Mouse (Mus musculus) liver, embryonic 14.5 days (tissue): ENCODE data around the gene Gpr132. TPM values are rescaled to one million over a fixed set of nuclear protein-coding genes. Genes with fewer than 3 reads are reported as not detected.

Source experiments
- ATAC-seq: fragments of 200-750 bp; cut with Nextera tagmentation; 2 replicates; pipeline ENCODE4 v1.8.0; 2017; ENCODE audit warnings: moderate number of reproducible peaks, mild to moderate bottlenecking, moderate library complexity; ENCODE audit not compliant: insufficient read depth
- DNase-seq, 3 experiments: peaks; one replicate each; pipeline ENCODE4 v3.0.0-alpha.2; 2012 to 2013; ENCODE audit warnings: low read depth in 3 of 3, low spot score in 3 of 3
- H3K27ac ChIP-seq: fragments of 300-500 bp; sonication (generic); 2 replicates; pipeline ENCODE4 v1.5.1; 2014; ENCODE audit warnings: moderate library complexity, mild to moderate bottlenecking, control low read depth, inconsistent platforms
- H3K27me3 ChIP-seq: fragments of 300-500 bp; sonication (generic); 2 replicates; pipeline ENCODE4 v1.6.1; 2014; ENCODE audit warnings: mild to moderate bottlenecking, low read length, moderate library complexity; ENCODE audit not compliant: control insufficient read depth, insufficient read depth
- H3K36me3 ChIP-seq: fragments of 300-500 bp; sonication (generic); replicated peaks from 2 replicates; pipeline ENCODE4 v1.6.1; 2014; ENCODE audit warnings: low read depth; ENCODE audit not compliant: control insufficient read depth, insufficient read depth
- H3K4me1 ChIP-seq, 2 experiments: fragments of 200-500 bp in 1 of 2; fragments of 300-500 bp in 1 of 2; sonication (generic) in 1 of 2; replicated peaks; 2 replicates each; pipeline ENCODE4 v1.6.1; 2012 to 2014; ENCODE audit warnings: antibody characterized with exemption in 1 of 2, inconsistent platforms in 1 of 2, low read length in 1 of 2; ENCODE audit not compliant: control insufficient read depth in 2 of 2, insufficient read depth in 2 of 2
- H3K4me2 ChIP-seq: fragments of 300-500 bp; sonication (generic); 2 replicates; pipeline ENCODE4 v1.6.1; 2014; ENCODE audit warnings: low read depth, mild to moderate bottlenecking, control low read depth, moderate library complexity
- H3K4me3 ChIP-seq, 2 experiments: fragments of 200-500 bp in 1 of 2; fragments of 300-500 bp in 1 of 2; sonication (generic) in 1 of 2; 2 replicates each; pipeline ENCODE4 v1.5.1; 2012 to 2014; ENCODE audit warnings: low read depth in 2 of 2, low read length in 2 of 2, mild to moderate bottlenecking in 2 of 2, control low read depth in 1 of 2, inconsistent platforms in 1 of 2, moderate library complexity in 1 of 2; ENCODE audit not compliant: insufficient read depth in 1 of 2
- H3K9ac ChIP-seq: fragments of 300-500 bp; sonication (generic); replicated peaks from 2 replicates; pipeline ENCODE4 v1.6.1; 2014; ENCODE audit warnings: mild to moderate bottlenecking, control low read depth, moderate library complexity
- H3K9me3 ChIP-seq: fragments of 300-500 bp; sonication (generic); 2 replicates; pipeline ENCODE4 v1.6.1; 2016; ENCODE audit warnings: low read length, mixed read lengths; ENCODE audit not compliant: control insufficient read depth
- CTCF ChIP-seq: IDR thresholded peaks from 2 replicates; pipeline ENCODE4 v1.5.1; 2016; ENCODE audit warnings: antibody characterized with exemption, low read depth, control low read depth
- EP300 ChIP-seq: IDR thresholded peaks from 2 replicates; pipeline ENCODE4 v1.6.1; 2016; ENCODE audit warnings: antibody characterized with exemption, low read depth
- WGBS: fragments of 180-500 bp; shearing (Covaris S2); extraction: QIAGEN DNeasy Blood & Tissue Kit; methylation state at CpG from one replicate; pipeline ENCODE4 v1.1.7; 2014; ENCODE audit not compliant: insufficient replicate concordance; 5-methylcytosine and 5-hydroxymethylcytosine counted together
- polyA plus RNA-seq, 2 experiments: library from polyadenylated mRNA; depleted of rRNA in 1 of 2; stranded (reverse) in 1 of 2; unstranded in 1 of 2; fragments of >200 nt; fragmentation: Nextera tagmentation in 1 of 2; extraction: Ambion mirVana in 1 of 2; gene quantifications; 2 replicates each; pipeline versions ENCODE4 v1.2.1 to v1.2.3; 2012 to 2014

The Gpr132 gene
- polyA plus RNA-seq, 2 experiments = 0.27 to 0.51 TPM

- no peak for ATAC-seq
- H3K9ac ChIP-seq = no peak overlapping the region
- H3K36me3 ChIP-seq = no peaks in the 10 kb centered on the region
- peaks cover 53% of the 10 kb centered on the region for H3K27me3 ChIP-seq
- TF ChIP-seq EP300 (no peak), CTCF (no peak)
- peaks cover 0 to 3% of the 10 kb centered on the region in 2 experiments; a peak in 2 of 4 replicates for H3K4me1 ChIP-seq
- no peaks in the 10 kb centered on the region for H3K9me3 ChIP-seq
- H3K27ac ChIP-seq = no peak overlapping the region
- 3% methylated on average over 37 of the region's 37 CpGs for WGBS
- no peak overlapping the region for H3K4me3 ChIP-seq
- peak overlapping the region; percentile 0 for H3K4me2 ChIP-seq
- no peak for DNase-seq
Measured at GRCm38 (mm10) chr12:112877607-112878020, 9.6 kb upstream of the Gpr132 start.

- Histone ChIP-seq H3K9me3 (no peaks in the 10 kb centered on the region), H3K4me2 (peak overlapping the region; percentile 25), H3K36me3 (no peaks in the 10 kb centered on the region), H3K27ac (no peak overlapping the region), H3K4me3 (no peak overlapping the region), H3K4me1 (peaks cover 0 to 3% of the 10 kb centered on the region in 2 experiments; a peak in 2 of 4 replicates), H3K9ac (no peak overlapping the region), H3K27me3 (peaks cover 53% of the 10 kb centered on the region)
- DNase-seq (no peak), ATAC-seq (no peak)
- WGBS = 2% methylated on average over 17 of the region's 17 CpGs
- TF ChIP-seq EP300 (no peak), CTCF (no peak)
Measured at GRCm38 (mm10) chr12:112877073-112877576, 9.1 kb upstream of the Gpr132 start.

- Histone ChIP-seq H3K4me2 (peak overlapping the region; percentile 25), H3K4me1 (peaks cover 0 to 3% of the 10 kb centered on the region in 2 experiments; a peak in 2 of 4 replicates), H3K36me3 (no peaks in the 10 kb centered on the region), H3K27ac (no peak overlapping the region), H3K4me3 (no peak overlapping the region), H3K27me3 (peaks cover 53% of the 10 kb centered on the region), H3K9ac (no peak overlapping the region), H3K9me3 (no peaks in the 10 kb centered on the region)
- WGBS = 5% methylated on average over 28 of the region's 28 CpGs
- ATAC-seq (peak; percentile 36; the same call in 1 of the 2 replicates), DNase-seq (no peak)
- TF ChIP-seq EP300 (no peak), CTCF (no peak)
Measured at GRCm38 (mm10) chr12:112876332-112877072, 8.5 kb upstream of the Gpr132 start.

GRCm38 (mm10) chr12:112875225-112876013, 7.4 kb upstream of the Gpr132 start:
- Histone ChIP-seq H3K9me3 (no peaks in the 10 kb centered on the region), H3K4me3 (no peak overlapping the region), H3K4me2 (no peak overlapping the region), H3K27me3 (peaks cover 53% of the 10 kb centered on the region), H3K36me3 (no peaks in the 10 kb centered on the region), H3K9ac (no peak overlapping the region), H3K4me1 (peaks cover 2 to 3% of the 10 kb centered on the region in 2 experiments; a peak in 3 of 4 replicates), H3K27ac (no peak overlapping the region)
- ATAC-seq = no peak
- 18% methylated on average over 16 of the region's 16 CpGs for WGBS
- DNase-seq = peak; percentile 47 to 58 (median 50)
- TF ChIP-seq EP300 = no peak
- TF ChIP-seq CTCF = peak; percentile 90

DNA sequence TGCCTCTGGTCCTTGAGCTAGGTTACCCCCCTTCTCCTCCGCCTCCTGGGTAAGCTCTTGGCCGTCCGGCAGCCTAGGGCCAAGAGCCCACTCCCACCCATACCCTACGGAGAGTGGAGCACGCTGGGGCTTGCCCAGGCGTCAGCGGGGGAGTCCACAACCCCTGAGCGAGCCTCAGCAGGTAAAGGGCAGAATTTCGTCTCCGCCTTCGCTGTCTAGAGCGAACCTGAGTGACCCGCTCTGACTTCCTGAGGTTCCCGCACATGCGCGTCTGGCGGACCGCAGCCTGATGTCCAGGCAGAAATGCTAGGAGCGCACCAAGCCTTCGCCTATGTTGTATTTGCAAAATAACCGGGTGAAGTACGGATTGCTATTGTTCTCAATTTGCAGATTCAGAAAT, 6.2 kb upstream of the Gpr132 start:
- Histone ChIP-seq H3K4me2 (no peak overlapping the region), H3K27ac (no peak overlapping the region), H3K9me3 (no peaks in the 10 kb centered on the region), H3K27me3 (peaks cover 53% of the 10 kb centered on the region), H3K9ac (no peak overlapping the region), H3K4me1 (peaks cover 3 to 5% of the 10 kb centered on the region in 2 experiments; a peak in 3 of 4 replicates), H3K36me3 (no peaks in the 10 kb centered on the region), H3K4me3 (no peak overlapping the region)
- no peak for TF ChIP-seq CTCF
- no peak for TF ChIP-seq EP300
- WGBS = 22% methylated on average over 22 of the region's 22 CpGs
- no peak for DNase-seq
- ATAC-seq = no peak
